Mouse (Mus musculus) CD4-positive, CD25-positive, alpha-beta regulatory T cell, adult 4 months (primary cell): ENCODE results near the gene Exoc7. TPM values are rescaled to one million over a fixed set of nuclear protein-coding genes. Genes with fewer than 3 reads are reported as not detected.
A peak's percentile ranks its signal among the peaks of the same experiment; 100 is the strongest.

Source experiments
- ATAC-seq: one replicate; pipeline ENCODE4 v1.8.0; 2017
- polyA plus RNA-seq, 2 experiments: library from polyadenylated mRNA; unstranded; fragments of 100-300 nt; shearing (Covaris generic); gene quantifications; one replicate each; pipeline ENCODE4 v1.2.1; 2017

Exoc7 gene
- polyA plus RNA-seq, 2 experiments from 2014 or later = 98.4 to 123 TPM

GRCm38 (mm10) chr11:116312359-116312758, 5.3 kb upstream of the Exoc7 start:
- no peak for ATAC-seq

DNA sequence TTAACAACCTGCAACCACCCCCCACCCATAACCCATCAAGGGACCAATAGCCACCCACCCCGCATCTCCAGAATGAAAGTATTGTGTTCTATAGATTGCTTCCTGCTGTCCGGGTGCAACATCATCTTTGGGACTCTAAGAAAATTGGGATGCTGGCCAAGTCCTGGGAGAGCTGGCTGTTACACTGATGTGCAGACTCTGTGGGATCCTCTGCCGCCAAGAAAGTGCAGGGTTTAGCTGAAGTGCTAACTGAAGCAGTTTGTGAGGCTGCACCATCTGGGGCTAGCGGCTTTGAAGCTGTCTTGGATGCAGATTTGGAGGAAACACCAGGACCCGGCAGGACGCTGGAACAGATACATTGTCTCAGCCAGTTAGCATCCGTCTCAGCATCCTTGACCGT, 4.1 kb upstream of the Exoc7 start:
- ATAC-seq = no peak

GRCm38 (mm10) chr11:116309601-116310000, 2.6 kb upstream of the Exoc7 start:
- ATAC-seq = no peak

DNA sequence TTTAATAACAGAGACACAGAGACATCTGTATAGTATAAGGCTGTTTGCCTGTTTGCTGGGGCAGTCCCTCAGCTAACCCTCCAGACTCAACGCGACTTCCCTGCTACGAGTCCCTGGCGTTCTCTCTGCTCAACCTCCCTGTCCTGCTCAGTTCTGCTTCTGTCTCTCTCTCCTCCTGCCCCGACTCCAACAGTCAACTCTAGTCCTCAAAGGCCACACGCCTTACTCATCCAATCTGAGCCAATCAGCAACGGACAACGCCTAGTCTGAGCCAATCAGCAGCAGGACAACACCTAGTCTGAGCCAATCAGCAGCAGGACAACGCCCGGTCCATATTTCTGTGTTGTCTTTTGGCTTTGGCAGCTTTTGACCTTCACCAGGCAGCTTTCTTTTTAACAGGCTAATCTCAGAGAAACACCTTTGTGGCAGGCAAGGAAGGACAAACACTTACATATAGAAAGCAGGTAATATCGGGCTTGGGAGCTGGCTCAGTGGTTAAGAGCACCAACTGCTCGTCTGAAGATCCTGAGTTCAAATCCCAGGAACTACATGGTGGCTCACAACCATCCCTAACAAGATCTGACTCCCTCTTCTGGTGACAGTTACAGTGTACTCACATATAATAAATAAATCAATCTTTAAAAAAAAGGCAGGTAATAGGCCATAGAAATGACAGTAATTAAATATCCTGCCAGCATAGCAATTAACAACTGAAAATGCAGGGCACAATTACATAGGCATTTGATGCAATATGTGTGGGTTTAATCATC, 914 bp upstream of the Exoc7 start:
- no peak for ATAC-seq

DNA sequence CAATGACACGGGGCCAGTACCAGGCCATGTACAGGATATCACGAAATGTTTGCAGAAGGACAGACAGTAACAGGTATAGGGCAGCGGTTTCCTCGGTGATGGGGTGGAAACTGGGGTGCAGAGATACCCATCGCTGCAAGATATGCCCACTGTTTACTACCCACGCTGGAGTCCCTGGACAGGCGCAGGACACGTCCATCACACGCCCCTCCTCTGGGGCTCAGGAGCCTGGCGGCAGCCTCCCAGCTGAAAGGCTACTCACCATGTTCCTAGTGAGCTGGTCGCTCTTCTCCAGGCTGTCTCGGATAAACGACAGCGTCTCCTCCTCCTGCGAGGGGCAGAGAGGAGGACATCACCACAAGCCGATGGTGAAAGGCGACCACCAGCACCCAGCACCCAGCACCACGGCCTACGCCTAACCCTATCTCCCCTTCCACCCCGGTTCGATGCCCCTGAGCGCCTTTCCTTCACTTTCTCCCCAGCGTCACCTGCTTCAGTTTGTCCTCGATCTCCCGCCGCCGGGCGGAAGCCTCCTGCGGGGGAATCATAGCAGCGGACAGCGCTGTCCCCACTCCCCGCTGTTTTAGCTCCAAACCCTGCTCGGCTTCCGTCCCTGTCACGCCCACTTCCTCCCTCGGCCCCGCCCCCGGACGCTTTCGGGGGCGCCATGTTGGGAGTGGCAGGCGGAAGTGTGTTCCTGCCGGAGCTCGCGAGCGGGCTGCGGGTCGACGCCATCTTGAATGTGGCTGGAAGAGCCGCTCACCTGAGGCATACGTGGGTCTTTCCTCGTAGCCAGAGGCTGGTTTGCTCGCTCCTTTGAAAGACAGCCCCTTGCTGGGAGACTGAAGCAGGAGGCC, 679 bp downstream of the Exoc7 start:
- peak; percentile 97 for ATAC-seq

- no peak for ATAC-seq
Observed at GRCm38 (mm10) chr11:116305423-116305822, 1.6 kb downstream of the Exoc7 start.

- no peak for ATAC-seq
Observed at GRCm38 (mm10) chr11:116298621-116299020, 8.4 kb downstream of the Exoc7 start.

- ATAC-seq = no peak
Observed at GRCm38 (mm10) chr11:116298221-116298620, 8.8 kb downstream of the Exoc7 start.

DNA sequence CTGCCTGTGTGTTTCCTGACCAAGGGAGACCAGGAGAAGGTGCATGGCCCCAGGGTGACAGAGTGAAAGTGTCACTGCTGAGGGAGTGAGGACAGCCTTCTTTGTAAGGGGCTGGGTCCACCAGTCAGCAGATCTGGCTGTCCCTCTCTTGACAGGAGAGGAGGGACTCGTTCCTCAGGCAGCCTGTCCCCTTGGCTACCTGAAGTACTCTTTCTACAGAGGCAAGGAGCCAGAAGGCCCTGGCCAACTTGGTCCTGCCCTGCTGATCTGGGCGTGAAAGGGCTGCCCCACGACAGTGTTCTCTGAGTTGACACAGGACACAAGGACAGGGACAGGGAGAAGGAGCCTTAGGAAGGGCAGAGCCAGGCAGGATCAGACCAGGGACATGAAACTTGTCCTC, 10.0 kb downstream of the Exoc7 start:
- ATAC-seq = no peak

GRCm38 (mm10) chr11:116296191-116296734, 10.8 kb downstream of the Exoc7 start:
- no peak for ATAC-seq

GRCm38 (mm10) chr11:116294319-116294718, 12.7 kb downstream of the Exoc7 start:
- no peak for ATAC-seq

DNA sequence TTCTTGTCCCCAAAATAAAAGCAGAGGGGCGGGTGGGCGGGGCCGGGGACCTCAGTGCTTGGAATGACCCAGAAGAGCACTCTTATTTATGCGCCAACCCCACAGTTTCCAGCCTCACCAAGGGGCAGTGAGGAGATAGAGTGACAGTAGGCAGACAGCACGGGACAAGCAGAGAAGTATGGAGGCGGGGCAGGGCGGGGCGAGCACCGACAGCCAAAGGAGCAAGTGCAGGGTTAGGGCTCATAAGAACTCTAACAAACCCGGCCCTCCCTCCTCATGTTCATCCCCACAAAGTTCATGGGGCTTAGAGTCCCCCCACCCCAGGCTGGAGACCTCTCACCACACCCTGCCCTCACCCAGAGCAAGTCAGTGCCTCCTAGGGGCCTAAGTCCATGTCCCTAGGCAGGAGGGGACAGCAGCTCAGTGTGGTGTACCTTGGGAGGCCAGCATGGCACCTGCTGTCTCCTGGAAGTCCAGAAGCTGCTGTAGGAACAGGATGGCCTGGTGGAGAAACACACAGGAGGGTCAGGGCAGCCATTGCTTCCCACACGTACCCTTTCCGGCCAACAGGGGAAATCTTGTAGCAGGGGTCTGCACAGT, 13.4 kb downstream of the Exoc7 start:
- no peak for ATAC-seq

DNA sequence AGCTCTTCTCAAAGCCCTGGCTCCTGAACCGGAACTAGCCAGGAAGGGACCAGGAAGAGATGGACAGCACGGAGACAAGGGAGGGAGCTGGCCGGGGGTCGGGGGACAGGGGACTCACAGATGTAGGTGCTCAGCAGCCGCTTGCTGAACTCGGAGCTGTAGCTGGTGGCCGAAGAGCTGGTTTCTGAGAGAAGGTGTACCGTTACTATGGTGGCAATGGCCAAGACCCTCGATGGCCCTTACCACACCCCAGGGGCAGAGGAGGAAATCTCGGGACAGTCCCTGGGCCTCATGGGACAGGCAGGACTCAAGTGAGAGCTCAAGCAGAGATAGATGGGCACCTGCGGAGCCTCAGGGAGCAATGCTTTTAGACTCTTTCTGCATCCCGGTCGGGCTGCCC, 14.6 kb downstream of the Exoc7 start:
- no peak for ATAC-seq

GRCm38 (mm10) chr11:116290556-116290955, 16.5 kb downstream of the Exoc7 start:
- no peak for ATAC-seq

DNA sequence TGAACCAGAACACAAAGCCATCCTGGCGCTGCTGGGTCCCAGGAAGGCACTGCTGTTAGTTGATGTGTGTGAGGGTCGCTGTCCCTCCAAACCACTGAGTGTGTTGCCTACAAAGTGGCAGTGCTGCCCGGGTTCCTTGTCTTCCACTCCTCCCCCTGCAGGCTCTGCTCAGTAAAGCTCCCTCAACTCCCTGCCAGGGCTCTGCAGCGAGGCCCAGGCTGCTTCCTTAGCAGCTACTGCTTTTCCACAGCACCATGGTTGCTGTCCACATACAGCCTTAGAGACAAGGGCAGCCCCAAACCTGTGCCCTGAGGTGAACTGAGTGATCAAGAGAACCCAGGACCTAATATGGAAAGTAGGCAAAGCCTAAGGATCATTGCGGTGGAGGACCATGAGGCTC, 19.7 kb downstream of the Exoc7 start:
- no peak for ATAC-seq

DNA sequence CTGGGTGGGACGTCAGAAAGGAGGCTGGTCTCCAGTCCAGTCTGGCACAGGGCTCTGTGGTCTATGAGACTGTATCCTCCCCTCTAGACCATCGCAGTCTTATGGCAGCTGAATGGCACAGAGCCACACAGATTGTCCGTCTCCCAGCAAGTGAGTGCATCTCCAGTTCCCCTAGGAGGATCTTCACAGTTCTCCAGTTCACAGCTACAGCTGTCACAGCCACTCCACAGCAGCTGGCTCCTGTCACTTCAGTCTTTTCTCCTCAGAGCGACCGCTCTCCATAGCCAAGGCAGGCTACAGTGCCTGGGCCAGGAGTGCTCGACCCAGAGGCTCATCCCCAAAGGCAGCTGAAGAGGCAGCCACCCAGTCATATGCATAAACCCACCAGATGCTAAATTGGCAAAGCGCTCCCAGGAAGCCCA, 21.3 kb downstream of the Exoc7 start:
- no peak for ATAC-seq

GRCm38 (mm10) chr11:116283982-116284381, 23.1 kb downstream of the Exoc7 start:
- no peak for ATAC-seq

- no peak for ATAC-seq
Observed at GRCm38 (mm10) chr11:116282912-116283521, 24.0 kb downstream of the Exoc7 start.

DNA sequence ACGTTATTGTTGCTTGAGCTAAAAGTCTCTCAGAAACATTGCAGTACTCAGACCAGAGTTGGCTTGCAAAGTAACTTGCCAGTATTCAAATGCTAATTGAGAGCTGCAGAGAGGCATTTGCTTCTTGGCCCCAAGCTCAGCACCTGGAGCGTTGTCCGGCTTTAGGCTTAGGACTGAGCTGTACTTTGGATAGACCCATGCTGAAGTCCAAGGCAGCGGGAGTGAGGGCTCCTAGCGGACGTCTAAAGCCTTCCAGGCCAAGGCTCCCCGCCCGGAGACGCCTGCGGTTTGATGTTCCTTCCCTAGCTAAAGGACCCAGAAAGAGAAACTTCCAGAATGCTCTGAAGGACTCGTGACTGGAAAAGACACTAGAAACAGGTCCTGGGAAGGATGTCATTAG, 24.9 kb downstream of the Exoc7 start:
- ATAC-seq = no peak

GRCm38 (mm10) chr11:116281671-116282070, 25.4 kb downstream of the Exoc7 start:
- ATAC-seq = no peak

- no peak for ATAC-seq
Observed at GRCm38 (mm10) chr11:116280751-116281663, 26.0 kb downstream of the Exoc7 start, which contains the start of gene Galr2. Galr2 (plus strand) TSS chr11:116280939.
